Mouse (Mus musculus) CH12.LX (cell line): ENCODE measurements around the gene Bap1. TPM values are rescaled to one million over a fixed set of nuclear protein-coding genes. Genes with fewer than 3 reads are reported as not detected.

ENCODE experiments used
- DNase-seq: peaks from one replicate; pipeline ENCODE4 v3.0.0-alpha.2; 2013; ENCODE audit errors: extremely low read depth
- H3K27ac ChIP-seq: 2 replicates; pipeline ENCODE4 v1.5.1; 2012; ENCODE audit warnings: low read depth, mild to moderate bottlenecking, control low read depth, moderate library complexity; ENCODE audit not compliant: insufficient read depth
- H3K27me3 ChIP-seq: replicated peaks from 2 replicates; pipeline ENCODE3; 2012; ENCODE audit warnings: inconsistent platforms
- H3K36me3 ChIP-seq, 2 experiments: replicated peaks in 1 of 2; 2 replicates each; pipeline versions ENCODE3 to v1.6.1; 2012; ENCODE audit warnings: inconsistent platforms in 1 of 2, low read length in 1 of 2, mild to moderate bottlenecking in 1 of 2, mixed read lengths in 1 of 2, moderate library complexity in 1 of 2; ENCODE audit not compliant: control insufficient read depth in 1 of 2, insufficient read depth in 1 of 2
- H3K4me1 ChIP-seq, 2 experiments: 2 replicates each; pipeline ENCODE4 v1.6.1; 2012; ENCODE audit warnings: inconsistent platforms in 1 of 2, moderate library complexity in 1 of 2; ENCODE audit not compliant: insufficient read depth in 2 of 2, control insufficient read depth in 1 of 2
- H3K4me2 ChIP-seq: 2 replicates; pipeline ENCODE4 v1.6.1; 2012; ENCODE audit warnings: low read depth, mild to moderate bottlenecking, control low read depth; ENCODE audit not compliant: poor library complexity, insufficient read depth, severe bottlenecking
- H3K4me3 ChIP-seq, 3 experiments: fragments of 150-350 bp in 1 of 3; sonication (generic) in 1 of 3; replicated peaks in 1 of 3; 2 replicates each; pipeline versions ENCODE3 to v1.5.1; 2011 to 2012; ENCODE audit warnings: low read depth in 2 of 3, low read length in 2 of 3, mild to moderate bottlenecking in 2 of 3, moderate library complexity in 2 of 3, control low read depth in 1 of 3, improper control_type of control experiment in 1 of 3, inconsistent platforms in 1 of 3, mixed read lengths in 1 of 3; ENCODE audit not compliant: poor library complexity in 1 of 3
- H3K79me2 ChIP-seq: replicated peaks from 2 replicates; pipeline ENCODE4 v1.6.1; 2012; ENCODE audit warnings: mild to moderate bottlenecking, moderate library complexity; ENCODE audit not compliant: control insufficient read depth, poor library complexity, insufficient read depth, severe bottlenecking; ENCODE audit errors: extremely low read depth
- H3K9ac ChIP-seq: 2 replicates; pipeline ENCODE4 v1.6.1; 2012; ENCODE audit warnings: low read depth, mild to moderate bottlenecking, control low read depth, moderate library complexity; ENCODE audit not compliant: insufficient read depth
- H3K9me3 ChIP-seq: replicated peaks from 2 replicates; pipeline ENCODE3; 2012; ENCODE audit warnings: low read length, inconsistent platforms, mixed read lengths
- BHLHE40 ChIP-seq: IDR thresholded peaks from 2 replicates; pipeline ENCODE4 v1.6.1; 2011; ENCODE audit warnings: mild to moderate bottlenecking, low read depth, low read length, improper control_type of control experiment
- CHD1 ChIP-seq: IDR thresholded peaks from 2 replicates; pipeline ENCODE4 v1.6.1; 2012; ENCODE audit warnings: low read depth, low read length, improper control_type of control experiment, inconsistent platforms
- CHD2 ChIP-seq: IDR thresholded peaks from 2 replicates; pipeline ENCODE4 v1.6.1; 2011; ENCODE audit warnings: low read length, improper control_type of control experiment
- CTCF ChIP-seq, 2 experiments: IDR thresholded peaks in 1 of 2; conservative IDR thresholded peaks in 1 of 2; 2 replicates each; pipeline ENCODE4 v1.5.1; 2011 to 2012; ENCODE audit warnings: low read depth in 2 of 2, low read length in 2 of 2, improper control_type of control experiment in 1 of 2, inconsistent platforms in 1 of 2, mild to moderate bottlenecking in 1 of 2, moderate library complexity in 1 of 2
- E2F4 ChIP-seq: IDR thresholded peaks from 2 replicates; pipeline ENCODE4 v1.6.1; 2011; ENCODE audit warnings: low read depth, low read length, improper control_type of control experiment; ENCODE audit not compliant: insufficient replicate concordance
- ETS1 ChIP-seq: conservative IDR thresholded peaks from 2 replicates; pipeline ENCODE4 v1.6.1; 2012; ENCODE audit warnings: low read depth, mild to moderate bottlenecking, inconsistent platforms, low read length, improper control_type of control experiment, moderate library complexity
- GABPA ChIP-seq: IDR thresholded peaks from 2 replicates; pipeline ENCODE4 v1.6.1; 2012; ENCODE audit warnings: low read depth, low read length, improper control_type of control experiment, inconsistent platforms; ENCODE audit not compliant: insufficient replicate concordance
- IRF4 ChIP-seq: IDR thresholded peaks from 2 replicates; pipeline ENCODE4 v1.6.1; 2014; ENCODE audit warnings: low read depth, mild to moderate bottlenecking, inconsistent platforms, low read length, improper control_type of control experiment
- JUN ChIP-seq: IDR thresholded peaks from 2 replicates; pipeline ENCODE4 v1.6.1; 2011; ENCODE audit warnings: low read depth, mild to moderate bottlenecking, low read length, improper control_type of control experiment, moderate library complexity; ENCODE audit not compliant: insufficient read depth
- KAT2A ChIP-seq: IDR thresholded peaks from 2 replicates; pipeline ENCODE4 v1.6.1; 2012; ENCODE audit warnings: low read length, improper control_type of control experiment, inconsistent platforms; ENCODE audit not compliant: insufficient replicate concordance
- MAFK ChIP-seq: IDR thresholded peaks from 2 replicates; pipeline ENCODE4 v1.6.1; 2011; ENCODE audit warnings: low read length, improper control_type of control experiment; ENCODE audit not compliant: insufficient replicate concordance
- MAX ChIP-seq: IDR thresholded peaks from 2 replicates; pipeline ENCODE4 v1.6.1; 2011; ENCODE audit warnings: low read length, improper control_type of control experiment
- MAZ ChIP-seq: IDR thresholded peaks from 2 replicates; pipeline ENCODE4 v1.6.1; 2012; ENCODE audit warnings: low read depth, mild to moderate bottlenecking, inconsistent platforms, low read length, improper control_type of control experiment, moderate library complexity
- MEF2A ChIP-seq: IDR thresholded peaks from 2 replicates; pipeline ENCODE4 v1.6.1; 2014; ENCODE audit warnings: low read depth, mild to moderate bottlenecking, inconsistent platforms, low read length, improper control_type of control experiment, borderline replicate concordance
- MXI1 ChIP-seq: IDR thresholded peaks from 2 replicates; pipeline ENCODE4 v1.6.1; 2011; ENCODE audit warnings: mild to moderate bottlenecking, low read depth, low read length, improper control_type of control experiment
- MYC ChIP-seq: IDR thresholded peaks from 2 replicates; pipeline ENCODE4 v1.6.1; 2011; ENCODE audit warnings: low read depth, mild to moderate bottlenecking, improper control_type of control experiment, low read length
- NELFE ChIP-seq: IDR thresholded peaks from 2 replicates; pipeline ENCODE4 v1.6.1; 2011; ENCODE audit warnings: low read depth, low read length, improper control_type of control experiment
- POLR2A ChIP-seq: IDR thresholded peaks from 2 replicates; pipeline ENCODE4 v1.6.1; 2011; ENCODE audit warnings: low read depth, mild to moderate bottlenecking, improper control_type of control experiment, low read length
- POLR2AphosphoS2 ChIP-seq: IDR thresholded peaks from 2 replicates; pipeline ENCODE4 v1.6.1; 2011; ENCODE audit warnings: low read depth, low read length, improper control_type of control experiment
- RAD21 ChIP-seq: IDR thresholded peaks from 2 replicates; pipeline ENCODE4 v1.6.1; 2011; ENCODE audit warnings: low read depth, mild to moderate bottlenecking, low read length, improper control_type of control experiment, moderate library complexity
- SIN3A ChIP-seq: IDR thresholded peaks from 2 replicates; pipeline ENCODE4 v1.6.1; 2012; ENCODE audit warnings: low read length, improper control_type of control experiment, inconsistent platforms
- SMC3 ChIP-seq: IDR thresholded peaks from 2 replicates; pipeline ENCODE4 v1.6.1; 2011; ENCODE audit warnings: low read depth, low read length, improper control_type of control experiment
- TCF12 ChIP-seq: IDR thresholded peaks from 2 replicates; pipeline ENCODE4 v1.6.1; 2014; ENCODE audit warnings: low read depth, mild to moderate bottlenecking, inconsistent platforms, low read length, improper control_type of control experiment
- UBTF ChIP-seq: IDR thresholded peaks from 2 replicates; pipeline ENCODE4 v1.6.1; 2012; ENCODE audit warnings: low read depth, mild to moderate bottlenecking, inconsistent platforms, low read length, improper control_type of control experiment, moderate library complexity
- USF1 ChIP-seq: IDR thresholded peaks from 2 replicates; pipeline ENCODE4 v1.6.1; 2014; ENCODE audit warnings: low read depth, mild to moderate bottlenecking, inconsistent platforms, low read length, improper control_type of control experiment
- ZMIZ1 ChIP-seq: IDR thresholded peaks from 2 replicates; pipeline ENCODE4 v1.6.1; 2012; ENCODE audit warnings: low read depth, mild to moderate bottlenecking, inconsistent platforms, low read length, improper control_type of control experiment
- ZNF384 ChIP-seq: IDR thresholded peaks from 2 replicates; pipeline ENCODE4 v1.6.1; 2012; ENCODE audit warnings: low read depth, low read length, improper control_type of control experiment, inconsistent platforms
- dilution Hi-C: fragments of 300-500 bp; cut with MboI; formaldehyde crosslinking; loops from 2 replicates; pipeline ENCODE4 v1.14.3; 2020; ENCODE audit warnings: low sequenced_read_pairs; ENCODE audit not compliant: extremely low pct_unique_long_range_greater_than_20kb, extremely low pct_ligation_motif_present
- in situ Hi-C: fragments of 300-500 bp; cut with MboI; formaldehyde crosslinking; loops from 3 replicates; pipeline ENCODE4 v1.14.3; 2019; ENCODE audit warnings: low sequenced_read_pairs, low pct_ligation_motif_present, low pct_unique_long_range_greater_than_20kb, mixed read lengths
- polyA plus RNA-seq: library from polyadenylated mRNA; unstranded; fragments of >175 nt; gene quantifications from 2 replicates; pipeline ENCODE4 v1.2.1, GENCODE M21; 2012; ENCODE audit warnings: low read depth; ENCODE audit not compliant: insufficient read length
- total RNA-seq, 2 experiments: library from RNA; depleted of rRNA; stranded (reverse); fragments of 300-350 nt in 1 of 2; fragments of >200 nt in 1 of 2; gene quantifications; 2 replicates each; pipeline ENCODE4 v1.2.3; 2012 to 2014

The Bap1 gene
- total and polyA plus RNA-seq, 3 experiments, result 56.6 to 87.7 (median 62.0) TPM

DNA sequence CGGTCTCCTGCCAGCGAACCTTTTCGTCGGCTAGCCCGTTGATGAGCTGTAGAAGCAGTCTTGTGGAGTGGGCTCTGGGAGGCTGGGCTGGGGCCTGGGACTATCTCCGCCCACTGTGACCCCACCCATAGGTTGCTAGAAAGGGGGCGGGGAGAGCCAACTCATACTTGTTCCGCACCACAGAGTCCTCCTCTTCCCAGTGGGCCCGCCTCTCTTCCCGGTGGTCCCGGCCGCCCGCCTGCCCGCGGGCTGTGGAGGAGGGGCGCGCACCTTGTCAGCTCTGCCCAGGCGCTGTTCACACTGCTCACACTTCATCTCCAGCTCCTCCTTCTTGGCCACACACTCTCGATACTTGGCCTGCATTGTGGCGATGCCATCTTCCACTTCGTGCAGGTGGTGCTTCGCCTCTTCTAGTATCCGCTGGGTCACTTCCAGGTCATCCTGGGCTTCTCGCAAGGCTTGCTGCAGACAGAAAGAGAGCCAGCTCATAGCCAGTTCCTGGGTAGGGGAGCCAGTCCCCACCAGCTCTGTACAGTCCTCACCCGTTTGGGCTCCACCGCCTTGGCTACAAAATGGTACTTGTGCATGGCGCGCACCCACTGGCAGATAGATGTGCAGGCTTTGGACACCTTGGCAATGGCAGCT lies 18.3 kb downstream of the Bap1 start:
- no peak overlapping the region for H3K9ac ChIP-seq
- no peak overlapping the region for H3K4me3 ChIP-seq
- dilution Hi-C loops (no loop called here), in situ Hi-C loops (loop anchor here (5.0 kb wide), 2 partner anchors 48 to 193 kb away; no protein-coding TSS in a partner anchor)
- no peaks in the 10 kb centered on the region for H3K36me3 ChIP-seq
- no peak overlapping the region for H3K27ac ChIP-seq
- TF ChIP-seq MYC, result no peak
- no peak for TF ChIP-seq TCF12
- no peak for TF ChIP-seq E2F4
- TF ChIP-seq NELFE, result no peak
- no peak for TF ChIP-seq CHD2
- TF ChIP-seq CTCF (conservative IDR thresholded peaks at IDR 0.05 in 1 of 2, IDR thresholded peaks at IDR 0.05 in 1 of 2; ENCODE audit: low read depth in 2 of 2, low read length in 2 of 2), result no peak
- TF ChIP-seq GABPA, result no peak
- no peak for TF ChIP-seq CHD1
- TF ChIP-seq BHLHE40, result no peak
- no peak for TF ChIP-seq MAZ
- TF ChIP-seq MAX, result no peak
- TF ChIP-seq MEF2A, result no peak
- TF ChIP-seq USF1, result no peak
- no peak for TF ChIP-seq JUN
- no peak for TF ChIP-seq POLR2A
- TF ChIP-seq ZNF384, result no peak
- TF ChIP-seq SMC3, result no peak
- H3K4me2 ChIP-seq, result no peak overlapping the region
- H3K79me2 ChIP-seq, result no peaks in the 10 kb centered on the region
- H3K27me3 ChIP-seq, result no peaks in the 10 kb centered on the region
- H3K9me3 ChIP-seq, result no peaks in the 10 kb centered on the region
- DNase-seq, result no peak
- H3K4me1 ChIP-seq, result peaks cover 0 to 6% of the 10 kb centered on the region in 2 experiments; a peak in 3 of 4 replicates

DNA sequence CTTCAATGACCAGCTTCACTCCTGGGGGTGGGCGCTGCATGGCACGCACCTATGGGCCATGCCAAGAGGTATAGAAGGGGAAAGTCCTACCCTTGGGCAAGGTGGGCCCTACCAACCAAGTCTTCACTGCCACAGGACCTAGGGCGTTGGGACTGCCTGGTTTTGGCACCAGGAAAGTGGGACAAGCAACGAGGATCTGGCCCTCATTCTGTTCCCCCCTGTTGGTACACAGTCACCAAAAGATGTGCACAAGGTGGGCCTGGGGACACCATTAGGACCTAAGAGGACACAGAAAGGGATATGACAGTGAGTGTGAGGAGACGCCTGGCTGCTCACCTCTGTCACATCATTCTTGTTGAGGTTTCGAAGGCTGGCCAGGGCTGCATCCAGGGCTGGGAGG lies 19.9 kb downstream of the Bap1 start:
- dilution Hi-C loops, result no loop called here

More for the DNA sequence above, 19.9 kb downstream of the Bap1 start:
- Histone ChIP-seq H3K4me3 (no peak overlapping the region), H3K27me3 (no peaks in the 10 kb centered on the region), H3K4me1 (peaks cover 0 to 6% of the 10 kb centered on the region in 2 experiments; a peak in 3 of 4 replicates), H3K79me2 (no peaks in the 10 kb centered on the region), H3K4me2 (no peak overlapping the region), H3K9me3 (no peaks in the 10 kb centered on the region), H3K27ac (no peak overlapping the region), H3K36me3 (no peaks in the 10 kb centered on the region), H3K9ac (no peak overlapping the region)
- DNase-seq, result no peak
- in situ Hi-C loops, result loop anchor here (5.0 kb wide), 2 partner anchors 46 to 191 kb away; no protein-coding TSS in a partner anchor
- TF ChIP-seq SMC3, result no peak
- TF ChIP-seq MXI1, result no peak
- no peak for TF ChIP-seq KAT2A
- no peak for TF ChIP-seq MEF2A
- TF ChIP-seq IRF4, result no peak
- no peak for TF ChIP-seq GABPA
- no peak for TF ChIP-seq MAX
- TF ChIP-seq RAD21, result no peak
- no peak for TF ChIP-seq BHLHE40
- TF ChIP-seq SIN3A, result no peak
- TF ChIP-seq ZMIZ1, result no peak
- TF ChIP-seq CHD2, result no peak
- no peak for TF ChIP-seq USF1
- no peak for TF ChIP-seq CTCF (conservative IDR thresholded peaks at IDR 0.05 in 1 of 2, IDR thresholded peaks at IDR 0.05 in 1 of 2; ENCODE audit: low read depth in 2 of 2, low read length in 2 of 2)
- no peak for TF ChIP-seq MAZ
- no peak for TF ChIP-seq POLR2AphosphoS2
- TF ChIP-seq UBTF, result no peak
- no peak for TF ChIP-seq TCF12
- TF ChIP-seq MAFK, result no peak
- TF ChIP-seq ETS1, result no peak
